Mouse (Mus musculus) midbrain, embryonic 11.5 days (tissue): ENCODE results near the gene Igbp1. TPM values are rescaled to one million over a fixed set of nuclear protein-coding genes. Genes with fewer than 3 reads are reported as not detected.

Source experiments
- polyA plus RNA-seq: library from polyadenylated mRNA; unstranded; fragments of >200 nt; fragmentation: Nextera tagmentation; extraction: Ambion mirVana; gene quantifications from 2 replicates; pipeline ENCODE4 v1.2.1, GENCODE M21; 2014

Igbp1 gene
- polyA plus RNA-seq, 1 experiment from 2014 or later = 43.7 TPM

Other genes with a start within 250 kb of the Igbp1 start
- gene Otud6a, start 65.3 kb upstream of the Igbp1 start, polyA plus RNA-seq = not detected in 2 replicates
- 0.39 and 0.40 TPM in 2 replicates for gene Awat2, start 51.6 kb upstream of the Igbp1 start, polyA plus RNA-seq
- gene Dgat2l6, start 30.5 kb downstream of the Igbp1 start, polyA plus RNA-seq = not detected in 2 replicates
- gene Awat1, start 78.0 kb downstream of the Igbp1 start, polyA plus RNA-seq = not detected in 2 replicates
- not detected in 2 replicates for gene P2ry4, start 100.6 kb downstream of the Igbp1 start, polyA plus RNA-seq
- not detected in 2 replicates for gene Arr3, start 111.2 kb downstream of the Igbp1 start, polyA plus RNA-seq
- 52.3 and 58.7 TPM in 2 replicates for gene Kif4, start 131.4 kb downstream of the Igbp1 start, polyA plus RNA-seq
- 148 and 161 TPM in 2 replicates for gene Pdzd11, start 132.3 kb downstream of the Igbp1 start, polyA plus RNA-seq
- 13.7 and 19.7 TPM in 2 replicates for gene Gdpd2, start 235.6 kb downstream of the Igbp1 start, polyA plus RNA-seq